Mouse (Mus musculus) C2C12 (cell line): ENCODE measurements at regions not wholly inside any gene's neighbourhood (a gene's known extent, or its start where the extent isn't known, plus 50 kb on each side); places are given as distances from the start of the nearest gene placed in this dataset.

ENCODE experiments used
- H3K27me3 ChIP-seq: one replicate; pipeline ENCODE4 v1.6.1; 2011; ENCODE audit not compliant: control insufficient read depth, insufficient read depth, insufficient read length
- H3K36me3 ChIP-seq: one replicate; pipeline ENCODE4 v1.6.1; 2011; ENCODE audit not compliant: control insufficient read depth, insufficient read depth
- H3K4me3 ChIP-seq: one replicate; pipeline ENCODE4 v1.5.1; 2011; ENCODE audit warnings: mild to moderate bottlenecking, control low read depth; ENCODE audit not compliant: poor library complexity, insufficient read depth, severe bottlenecking
- H3K79me2 ChIP-seq: one replicate; pipeline ENCODE4 v1.6.1; 2011; ENCODE audit not compliant: control insufficient read depth, insufficient read depth
- H3K79me3 ChIP-seq: one replicate; pipeline ENCODE4 v1.6.1; 2011; ENCODE audit warnings: low read depth, control low read depth
- H3ac ChIP-seq: one replicate; pipeline ENCODE3; 2011; ENCODE audit warnings: low read depth; ENCODE audit not compliant: control insufficient read depth, insufficient read length
- CEBPB ChIP-seq: IDR thresholded peaks from one replicate; pipeline ENCODE4 v1.6.1; 2011; ENCODE audit warnings: low read depth, mild to moderate bottlenecking, control low read depth, moderate library complexity
- CTCF ChIP-seq: IDR thresholded peaks from one replicate; pipeline ENCODE4 v1.5.1; 2011; ENCODE audit not compliant: control insufficient read depth, insufficient read depth, insufficient read length
- FOSL1 ChIP-seq: IDR thresholded peaks from one replicate; pipeline ENCODE4 v1.8.0; 2011; ENCODE audit warnings: mild to moderate bottlenecking, low read length; ENCODE audit not compliant: poor library complexity, insufficient read depth, severe bottlenecking
- MAX ChIP-seq: IDR thresholded peaks from one replicate; pipeline ENCODE4 v1.6.1; 2011; ENCODE audit warnings: mild to moderate bottlenecking, control low read depth
- MYOD1 ChIP-seq: IDR thresholded peaks from one replicate; pipeline ENCODE4 v1.6.1; 2011; ENCODE audit warnings: low read depth; ENCODE audit not compliant: control insufficient read depth, insufficient read length
- MYOG ChIP-seq: IDR thresholded peaks from one replicate; pipeline ENCODE4 v1.6.1; 2011; ENCODE audit not compliant: control insufficient read depth, insufficient read length; ENCODE audit errors: extremely low read depth
- USF1 ChIP-seq: IDR thresholded peaks from one replicate; pipeline ENCODE4 v1.6.1; 2011; ENCODE audit warnings: low read depth, mild to moderate bottlenecking, control low read depth, moderate library complexity

GRCm38 (mm10) chr10:61019566-61019965, 69.6 kb upstream of the Pcbd1 start:
- Histone ChIP-seq H3ac (no peak overlapping the region), H3K79me3 (no peaks in the 10 kb centered on the region), H3K27me3 (peaks cover 31% of the 10 kb centered on the region), H3K36me3 (no peaks in the 10 kb centered on the region), H3K79me2 (no peaks in the 10 kb centered on the region), H3K4me3 (no peak overlapping the region)
- no peak for TF ChIP-seq MYOD1
- TF ChIP-seq USF1: no peak
- TF ChIP-seq MYOG: no peak
- no peak for TF ChIP-seq MAX
- no peak for TF ChIP-seq FOSL1
- TF ChIP-seq CEBPB: no peak
- TF ChIP-seq CTCF: no peak

- Histone ChIP-seq H3K27me3 (peaks cover 14% of the 10 kb centered on the region), H3K4me3 (no peak overlapping the region), H3K79me2 (no peaks in the 10 kb centered on the region), H3K79me3 (no peaks in the 10 kb centered on the region), H3K36me3 (no peaks in the 10 kb centered on the region), H3ac (no peak overlapping the region)
- no peak for TF ChIP-seq MYOD1
- TF ChIP-seq CTCF: no peak
- TF ChIP-seq MAX: no peak
- no peak for TF ChIP-seq MYOG
- no peak for TF ChIP-seq CEBPB
- TF ChIP-seq FOSL1: no peak
- no peak for TF ChIP-seq USF1
Measured at GRCm38 (mm10) chr10:61012199-61012695, 76.9 kb upstream of the Pcbd1 start.

GRCm38 (mm10) chr10:61010697-61011096, 78.4 kb upstream of the Pcbd1 start:
- Histone ChIP-seq H3K27me3 (peaks cover 11% of the 10 kb centered on the region), H3ac (no peak overlapping the region), H3K4me3 (no peak overlapping the region), H3K79me2 (no peaks in the 10 kb centered on the region), H3K79me3 (no peaks in the 10 kb centered on the region), H3K36me3 (no peaks in the 10 kb centered on the region)
- TF ChIP-seq USF1 (no peak), FOSL1 (no peak), CEBPB (no peak), MAX (no peak), MYOG (no peak)

- H3K79me3 ChIP-seq: no peaks in the 10 kb centered on the region
- H3K4me3 ChIP-seq: no peak overlapping the region
- H3K79me2 ChIP-seq: no peaks in the 10 kb centered on the region
- no peak overlapping the region for H3ac ChIP-seq
- H3K27me3 ChIP-seq: peaks cover 13% of the 10 kb centered on the region
- H3K36me3 ChIP-seq: no peaks in the 10 kb centered on the region
- TF ChIP-seq FOSL1 (no peak), CEBPB (no peak), MAX (no peak), MYOG (no peak), MYOD1 (no peak), USF1 (no peak), CTCF (no peak)
Measured at GRCm38 (mm10) chr10:61007403-61007802, 81.7 kb upstream of the Pcbd1 start.

- Histone ChIP-seq H3K27me3 (peaks cover 8% of the 10 kb centered on the region), H3K36me3 (no peaks in the 10 kb centered on the region), H3K79me2 (no peaks in the 10 kb centered on the region), H3K79me3 (no peaks in the 10 kb centered on the region), H3K4me3 (no peak overlapping the region), H3ac (no peak overlapping the region)
- no peak for TF ChIP-seq FOSL1
- no peak for TF ChIP-seq MYOD1
- TF ChIP-seq MAX: no peak
- TF ChIP-seq CTCF: no peak
- no peak for TF ChIP-seq MYOG
- no peak for TF ChIP-seq CEBPB
- no peak for TF ChIP-seq USF1
Measured at GRCm38 (mm10) chr10:61001745-61002160, 87.4 kb upstream of the Pcbd1 start.

GRCm38 (mm10) chr10:60997393-60997792, 91.7 kb upstream of the Pcbd1 start:
- no peak for TF ChIP-seq MYOD1
- no peak for TF ChIP-seq USF1
- TF ChIP-seq CEBPB: no peak
- no peak for TF ChIP-seq MYOG
- TF ChIP-seq FOSL1: no peak
- no peak for TF ChIP-seq CTCF
- no peak for TF ChIP-seq MAX
- peaks cover 2% of the 10 kb centered on the region for H3K27me3 ChIP-seq
- H3K79me3 ChIP-seq: no peaks in the 10 kb centered on the region
- H3K36me3 ChIP-seq: no peaks in the 10 kb centered on the region
- H3K4me3 ChIP-seq: no peak overlapping the region
- no peaks in the 10 kb centered on the region for H3K79me2 ChIP-seq
- H3ac ChIP-seq: no peak overlapping the region
